21 mouse cellular contexts compared by ENCODE assay signal in genomic region chr3:157399909-157400308, GRCm38 (mm10).
DNase-seq lines count a peak whose midpoint lies in the region; ATAC-seq lines count a peak whose summit lies in the region.
"Had no signal": no experiment of that assay in that cellular context is flagged by ENCODE, and none has a peak within 500 bp of the region (broad histone marks: within the 10 kb centered on the region; RNA-seq: fewer than 3 reads in every experiment).

No protein-coding gene starts in this region.

- intact Hi-C loops in left cerebral cortex, postnatal 25 days (cut with DNase I), result no loop called here

- DNase-seq in heart, embryonic 10.5 days (ENCODE audit: low spot score), result peak; percentile 11
- DNase-seq in left cerebral cortex, postnatal 25 days (ENCODE audit: low spot score in 2 of 2), result no peak
- no peak for DNase-seq in layer of hippocampus, adult 8-10 months (ENCODE audit: low spot score in 2 of 2)
- DNase-seq: adrenal gland, adult 2 months; adrenal gland, postnatal 10 days; adrenal gland, postnatal 25 days; cerebellum, adult 11 months; cerebellum, adult 18-20 months; cerebellum, adult 8-10 months; cerebellum, postnatal 10 days; cerebellum, postnatal 25 days; embryo, embryonic 11 days had no signal

- 63% methylated on average over 3 of the region's 3 CpGs for WGBS in heart, embryonic 10.5 days
- 57% methylated on average over 3 of the region's 3 CpGs for WGBS in heart, embryonic 12.5 days

- H3K9ac ChIP-seq in heart, embryonic 12.5 days, result no peak overlapping the region
- H3K9ac ChIP-seq: embryonic facial prominence, embryonic 13.5 days; embryonic facial prominence, embryonic 15.5 days; forebrain, embryonic 12.5 days had no signal

- no peaks in the 10 kb centered on the region for H3K4me1 ChIP-seq in heart, embryonic 10.5 days
- H3K4me1 ChIP-seq in heart, embryonic 12.5 days (replicated peaks), result no peaks in the 10 kb centered on the region
- H3K4me1 ChIP-seq: embryonic facial prominence, embryonic 13.5 days; embryonic facial prominence, embryonic 15.5 days; forebrain, embryonic 10.5 days; forebrain, embryonic 12.5 days had no signal

- no peaks in the 10 kb centered on the region for H3K27me3 ChIP-seq in heart, embryonic 10.5 days (ENCODE audit: insufficient read depth, poor library complexity, severe bottlenecking)
- no peaks in the 10 kb centered on the region for H3K27me3 ChIP-seq in heart, embryonic 12.5 days (replicated peaks)
- H3K27me3 ChIP-seq: embryonic facial prominence, embryonic 13.5 days; embryonic facial prominence, embryonic 15.5 days; forebrain, embryonic 12.5 days had no signal

- no peak for ATAC-seq in heart, embryonic 12.5 days (ENCODE audit: insufficient number of reproducible peaks, low FRiP score)
- ATAC-seq in megakaryocyte progenitor cell, adult 5-6 weeks (replicated peaks; ENCODE audit: poor library complexity), result peak; percentile 61
- ATAC-seq: forebrain, embryonic 14.5 days; forebrain, embryonic 16.5 days had no signal

- no peak overlapping the region for H3K4me3 ChIP-seq in heart, embryonic 10.5 days
- no peak overlapping the region for H3K4me3 ChIP-seq in heart, embryonic 12.5 days
- H3K4me3 ChIP-seq: embryonic facial prominence, embryonic 13.5 days; embryonic facial prominence, embryonic 15.5 days; erythroblast, embryonic 14.5 days; forebrain, embryonic 10.5 days; forebrain, embryonic 12.5 days had no signal

- no peak overlapping the region for H3K27ac ChIP-seq in heart, embryonic 10.5 days
- no peak overlapping the region for H3K27ac ChIP-seq in heart, embryonic 12.5 days (ENCODE audit: poor library complexity, severe bottlenecking)
- H3K27ac ChIP-seq: embryonic facial prominence, embryonic 13.5 days; embryonic facial prominence, embryonic 15.5 days; forebrain, embryonic 10.5 days; forebrain, embryonic 12.5 days had no signal

- no peaks in the 10 kb centered on the region for H3K9me3 ChIP-seq in heart, embryonic 10.5 days
- H3K9me3 ChIP-seq in heart, embryonic 12.5 days (replicated peaks), result no peaks in the 10 kb centered on the region
- H3K9me3 ChIP-seq: embryonic facial prominence, embryonic 13.5 days; embryonic facial prominence, embryonic 15.5 days; forebrain, embryonic 10.5 days; forebrain, embryonic 12.5 days had no signal

- no peak overlapping the region for H3K4me2 ChIP-seq in heart, embryonic 12.5 days
- H3K4me2 ChIP-seq: embryonic facial prominence, embryonic 13.5 days; embryonic facial prominence, embryonic 15.5 days; forebrain, embryonic 12.5 days had no signal

- no peaks in the 10 kb centered on the region for H3K36me3 ChIP-seq in heart, embryonic 10.5 days
- no peaks in the 10 kb centered on the region for H3K36me3 ChIP-seq in heart, embryonic 12.5 days
- H3K36me3 ChIP-seq: embryonic facial prominence, embryonic 13.5 days; embryonic facial prominence, embryonic 15.5 days; forebrain, embryonic 10.5 days; forebrain, embryonic 12.5 days had no signal
